Mouse (Mus musculus): ENCODE results near the gene Olfr366. TPM values are rescaled to one million over a fixed set of nuclear protein-coding genes. Genes with fewer than 3 reads are reported as not detected.

The Olfr366 gene
- not detected for polyA plus RNA-seq (2014; fragmentation: Illumina TruSeq; extraction: RNeasy Lipid Tissue Mini Kit (QIAGEN cat#74804); ENCODE audit: low replicate concordance)

GRCm38 (mm10) chr2:37211274-37211673, at the start of gene Olfr366:
Gene Olfr366 (plus strand): TSS chr2:37211574.

DNA sequence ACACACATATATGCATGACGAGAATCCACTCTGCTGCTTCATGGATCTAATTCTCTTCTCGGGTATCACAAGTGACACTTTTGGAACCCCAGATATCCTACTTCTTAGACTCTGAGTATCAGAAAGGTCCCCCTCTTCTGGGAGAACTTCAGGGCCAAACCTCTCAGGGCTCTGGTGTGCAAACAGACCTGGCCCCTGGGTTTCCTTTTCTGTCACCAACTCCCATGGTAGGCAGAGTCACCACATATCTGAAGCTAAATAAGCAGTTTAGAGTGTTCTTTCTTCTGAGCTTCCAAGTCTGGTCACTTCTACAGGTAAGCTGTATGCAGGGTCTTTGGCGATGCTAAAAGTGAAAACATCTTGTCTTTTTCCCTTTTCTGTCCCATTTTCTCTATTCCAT, 23.5 kb upstream of the Olfr366 start, which contains the start of gene Olfr365:
TSS of gene Olfr365 (plus strand) at position 301 of the 400 bp plus-strand sequence.

Other genes with a start within 250 kb of the Olfr366 start
- gene Olfr357, start 217.7 kb upstream of the Olfr366 start, polyA plus RNA-seq (2014; fragmentation: Illumina TruSeq; extraction: RNeasy Lipid Tissue Mini Kit (QIAGEN cat#74804); ENCODE audit: low replicate concordance): not detected
- gene Olfr358, start 202.2 kb upstream of the Olfr366 start, polyA plus RNA-seq (2014; fragmentation: Illumina TruSeq; extraction: RNeasy Lipid Tissue Mini Kit (QIAGEN cat#74804); ENCODE audit: low replicate concordance): not detected
- gene Olfr360, start 145.8 kb upstream of the Olfr366 start, polyA plus RNA-seq (2014; fragmentation: Illumina TruSeq; extraction: RNeasy Lipid Tissue Mini Kit (QIAGEN cat#74804); ENCODE audit: low replicate concordance): not detected
- not detected for gene Olfr361, start 122.3 kb upstream of the Olfr366 start, polyA plus RNA-seq (2014; fragmentation: Illumina TruSeq; extraction: RNeasy Lipid Tissue Mini Kit (QIAGEN cat#74804); ENCODE audit: low replicate concordance)
- not detected for gene Olfr362, start 93.7 kb upstream of the Olfr366 start, polyA plus RNA-seq (2014; fragmentation: Illumina TruSeq; extraction: RNeasy Lipid Tissue Mini Kit (QIAGEN cat#74804); ENCODE audit: low replicate concordance)
- not detected for gene Olfr364-ps1, start 72.3 kb upstream of the Olfr366 start, polyA plus RNA-seq (2014; fragmentation: Illumina TruSeq; extraction: RNeasy Lipid Tissue Mini Kit (QIAGEN cat#74804); ENCODE audit: low replicate concordance)
- gene Olfr365, start 23.4 kb upstream of the Olfr366 start, polyA plus RNA-seq (2014; fragmentation: Illumina TruSeq; extraction: RNeasy Lipid Tissue Mini Kit (QIAGEN cat#74804); ENCODE audit: low replicate concordance): not detected
- not detected for gene Olfr368, start 114.9 kb downstream of the Olfr366 start, polyA plus RNA-seq (2014; fragmentation: Illumina TruSeq; extraction: RNeasy Lipid Tissue Mini Kit (QIAGEN cat#74804); ENCODE audit: low replicate concordance)
- gene Pdcl, start 147.8 kb downstream of the Olfr366 start, polyA plus RNA-seq (2014; fragmentation: Illumina TruSeq; extraction: RNeasy Lipid Tissue Mini Kit (QIAGEN cat#74804); ENCODE audit: low replicate concordance): 80.2 TPM
- 47.6 TPM for gene Rc3h2, start 211.3 kb downstream of the Olfr366 start, polyA plus RNA-seq (2014; fragmentation: Illumina TruSeq; extraction: RNeasy Lipid Tissue Mini Kit (QIAGEN cat#74804); ENCODE audit: low replicate concordance)
- 15.1 TPM for gene Zbtb26, start 231.6 kb downstream of the Olfr366 start, polyA plus RNA-seq (2014; fragmentation: Illumina TruSeq; extraction: RNeasy Lipid Tissue Mini Kit (QIAGEN cat#74804); ENCODE audit: low replicate concordance)
- 64.6 TPM for gene Zbtb6, start 231.6 kb downstream of the Olfr366 start, polyA plus RNA-seq (2014; fragmentation: Illumina TruSeq; extraction: RNeasy Lipid Tissue Mini Kit (QIAGEN cat#74804); ENCODE audit: low replicate concordance)
- gene Rabgap1, start 231.7 kb downstream of the Olfr366 start, polyA plus RNA-seq (2014; fragmentation: Illumina TruSeq; extraction: RNeasy Lipid Tissue Mini Kit (QIAGEN cat#74804); ENCODE audit: low replicate concordance): 24.1 TPM

Measured in small intestine, adult 10 weeks (tissue).